In genomic region chr16:17759813-17760321, GRCm38 (mm10) we compare ENCODE assay signal across 8 mouse cellular contexts. TPM values are rescaled to one million over a fixed set of nuclear protein-coding genes. Genes with fewer than 3 reads are reported as not detected.
DNase-seq lines count a peak whose midpoint lies in the region; ATAC-seq and TF ChIP-seq lines count a peak whose summit lies in the region.

No protein-coding gene starts in this region.

- peaks cover 31% of the 10 kb centered on the region for H3K36me3 ChIP-seq in E14TG2a.4 (ENCODE audit: insufficient read depth, low read length)
- H3K36me3 ChIP-seq in embryonic facial prominence, embryonic 15.5 days = peaks cover 15% of the 10 kb centered on the region; the same call in 1 of the 2 replicates
- peaks cover 20% of the 10 kb centered on the region for H3K36me3 ChIP-seq in heart, embryonic 13.5 days
- H3K36me3 ChIP-seq in kidney, embryonic 15.5 days = peaks cover 7% of the 10 kb centered on the region
- peaks cover 6% of the 10 kb centered on the region; the same call in 1 of the 2 replicates for H3K36me3 ChIP-seq in liver, embryonic 12.5 days

- under 1% methylated on average over 54 of the region's 54 CpGs for WGBS in embryonic facial prominence, embryonic 15.5 days
- 1% methylated on average over 44 of the region's 54 CpGs for WGBS in heart, embryonic 13.5 days
- WGBS in kidney, embryonic 15.5 days = under 1% methylated on average over 54 of the region's 54 CpGs
- 2% methylated on average over 54 of the region's 54 CpGs for WGBS in liver, embryonic 12.5 days (ENCODE audit: insufficient replicate concordance)

- no peak for TF ChIP-seq CTCF in E14TG2a.4 (conservative IDR thresholded peaks at IDR 0.05; ENCODE audit: low read length)

- peak; percentile 59 for ATAC-seq in embryonic facial prominence, embryonic 15.5 days (ENCODE audit: insufficient number of reproducible peaks, low FRiP score, low TSS enrichment, low read depth)
- ATAC-seq in heart, embryonic 13.5 days (ENCODE audit: extremely low read depth, insufficient number of reproducible peaks, low FRiP score, low TSS enrichment) = peak; percentile 34; the same call in 1 of the 2 replicates
- peak; percentile 72 for ATAC-seq in kidney, embryonic 15.5 days (replicated peaks; ENCODE audit: low FRiP score)
- peak; percentile 50 for ATAC-seq in liver, embryonic 12.5 days

- DNase-seq in adrenal gland, postnatal 36 days = peak; percentile 77 to 78
- peak; percentile 49 for DNase-seq in naive thymus-derived CD4-positive, alpha-beta T cell, adult 2 months (ENCODE audit: low read depth)
- DNase-seq in urinary bladder, postnatal 25 days (ENCODE audit: low spot score) = peak; percentile 39

- H3K9ac ChIP-seq in embryonic facial prominence, embryonic 15.5 days = peak overlapping the region; percentile 65
- H3K9ac ChIP-seq in heart, embryonic 13.5 days = peak overlapping the region; percentile 92
- H3K9ac ChIP-seq in kidney, embryonic 15.5 days = peak overlapping the region; percentile 81
- peak overlapping the region; percentile 83 for H3K9ac ChIP-seq in liver, embryonic 12.5 days

- H3K9me3 ChIP-seq in E14TG2a.4 (ENCODE audit: low read length) = peaks cover 17% of the 10 kb centered on the region
- no peaks in the 10 kb centered on the region for H3K9me3 ChIP-seq in embryonic facial prominence, embryonic 15.5 days (replicated peaks)
- H3K9me3 ChIP-seq in heart, embryonic 13.5 days = no peaks in the 10 kb centered on the region
- no peaks in the 10 kb centered on the region for H3K9me3 ChIP-seq in kidney, embryonic 15.5 days (replicated peaks)
- no peaks in the 10 kb centered on the region for H3K9me3 ChIP-seq in liver, embryonic 12.5 days (replicated peaks)

- H3K27me3 ChIP-seq in E14TG2a.4 (ENCODE audit: insufficient read depth, low read length) = peaks cover 38% of the 10 kb centered on the region
- no peaks in the 10 kb centered on the region for H3K27me3 ChIP-seq in embryonic facial prominence, embryonic 15.5 days
- 0 out of 2 replicates have a peak, but pooled peaks cover 4% of the 10 kb centered on the region for H3K27me3 ChIP-seq in heart, embryonic 13.5 days (replicated peaks)
- no peaks in the 10 kb centered on the region for H3K27me3 ChIP-seq in kidney, embryonic 15.5 days
- peaks cover 7% of the 10 kb centered on the region; the same call in 1 of the 2 replicates for H3K27me3 ChIP-seq in liver, embryonic 12.5 days (replicated peaks)

- peak overlapping the region; percentile 80 for H3K4me3 ChIP-seq in E14TG2a.4 (replicated peaks; ENCODE audit: low read length)
- peak overlapping the region; percentile 61 for H3K4me3 ChIP-seq in embryonic facial prominence, embryonic 15.5 days (replicated peaks)
- peak overlapping the region; percentile 70 for H3K4me3 ChIP-seq in heart, embryonic 13.5 days
- H3K4me3 ChIP-seq in kidney, embryonic 15.5 days (replicated peaks) = peak overlapping the region; percentile 59
- peak overlapping the region; percentile 67 for H3K4me3 ChIP-seq in liver, embryonic 12.5 days

- peak overlapping the region; percentile 77 for H3K27ac ChIP-seq in embryonic facial prominence, embryonic 15.5 days (replicated peaks)
- peak overlapping the region; percentile 69 for H3K27ac ChIP-seq in heart, embryonic 13.5 days (replicated peaks)
- peak overlapping the region; percentile 66 for H3K27ac ChIP-seq in kidney, embryonic 15.5 days
- H3K27ac ChIP-seq in liver, embryonic 12.5 days = peak overlapping the region; percentile 72

- peak overlapping the region; percentile 59 for H3K4me2 ChIP-seq in embryonic facial prominence, embryonic 15.5 days (replicated peaks)
- H3K4me2 ChIP-seq in heart, embryonic 13.5 days = peak overlapping the region; percentile 92
- peak overlapping the region; percentile 90 for H3K4me2 ChIP-seq in kidney, embryonic 15.5 days
- peak overlapping the region; percentile 96 for H3K4me2 ChIP-seq in liver, embryonic 12.5 days

- H3K4me1 ChIP-seq in E14TG2a.4 (replicated peaks; ENCODE audit: low read depth, low read length) = peaks cover 38% of the 10 kb centered on the region
- H3K4me1 ChIP-seq in embryonic facial prominence, embryonic 15.5 days = peaks cover 29% of the 10 kb centered on the region
- H3K4me1 ChIP-seq in heart, embryonic 13.5 days = peaks cover 35% of the 10 kb centered on the region
- peaks cover 39% of the 10 kb centered on the region for H3K4me1 ChIP-seq in kidney, embryonic 15.5 days
- peaks cover 55% of the 10 kb centered on the region for H3K4me1 ChIP-seq in liver, embryonic 12.5 days

RNA-seq across cellular contexts. Expression of gene Klhl22, which starts 0.4 kb away (rescaled TPM):
- 10 to 100 TPM; 38.3 to 43.1 TPM for total RNA-seq in adrenal gland, postnatal 36 days (2021)
- polyA plus RNA-seq in embryonic facial prominence, embryonic 15.5 days (2015; fragmentation: Nextera tagmentation; extraction: Ambion mirVana) = 91.5 and 93.4 TPM in 2 replicates
- 40.6 and 43.9 TPM in 2 replicates for polyA plus RNA-seq in heart, embryonic 13.5 days (2015; fragmentation: Nextera tagmentation; extraction: Ambion mirVana)
- polyA plus RNA-seq in kidney, embryonic 15.5 days (2015; fragmentation: Nextera tagmentation; extraction: Ambion mirVana) = 65.1 and 71.4 TPM in 2 replicates
- 23.5 and 24.0 TPM in 2 replicates for polyA plus RNA-seq in liver, embryonic 12.5 days (2016; fragmentation: Nextera tagmentation; extraction: Ambion mirVana)

RNA-seq across cellular contexts. Expression of gene Med15, which starts 27.2 kb away (rescaled TPM):
- 10 to 100 TPM; 52.9 to 60.5 TPM for total RNA-seq in adrenal gland, postnatal 36 days (2021)
- polyA plus RNA-seq in embryonic facial prominence, embryonic 15.5 days (2015; fragmentation: Nextera tagmentation; extraction: Ambion mirVana) = 45.9 and 54.6 TPM in 2 replicates
- 32.0 and 33.3 TPM in 2 replicates for polyA plus RNA-seq in heart, embryonic 13.5 days (2015; fragmentation: Nextera tagmentation; extraction: Ambion mirVana)
- polyA plus RNA-seq in kidney, embryonic 15.5 days (2015; fragmentation: Nextera tagmentation; extraction: Ambion mirVana) = 44.4 and 47.9 TPM in 2 replicates
- polyA plus RNA-seq in liver, embryonic 12.5 days (2016; fragmentation: Nextera tagmentation; extraction: Ambion mirVana) = 24.2 and 25.2 TPM in 2 replicates

RNA-seq across cellular contexts. Expression of gene Scarf2, which starts 37.2 kb away (rescaled TPM):
- 10 to 100 TPM in 1 of 2 experiments, 1 to 10 TPM in 1; 8.6 to 11.6 TPM for total RNA-seq in adrenal gland, postnatal 36 days (2021)
- polyA plus RNA-seq in embryonic facial prominence, embryonic 15.5 days (2015; fragmentation: Nextera tagmentation; extraction: Ambion mirVana) = 40.7 and 43.4 TPM in 2 replicates
- polyA plus RNA-seq in heart, embryonic 13.5 days (2015; fragmentation: Nextera tagmentation; extraction: Ambion mirVana) = 7.0 and 8.2 TPM in 2 replicates
- polyA plus RNA-seq in kidney, embryonic 15.5 days (2015; fragmentation: Nextera tagmentation; extraction: Ambion mirVana) = 10.8 and 12.3 TPM in 2 replicates
- polyA plus RNA-seq in liver, embryonic 12.5 days (2016; fragmentation: Nextera tagmentation; extraction: Ambion mirVana) = 4.9 and 5.2 TPM in 2 replicates

Comparison
In these comparisons a context has a peak if more than half of its experiments do, and no peak if none do; other contexts are left out.
1. Peak in every context shown above with its lines: DNase-seq, ATAC-seq, H3K4me3 ChIP-seq and H3K27ac ChIP-seq.